Mouse (Mus musculus) intestine, postnatal 0 days (tissue): Measurements from ENCODE around the gene Mecr. TPM values are rescaled to one million over a fixed set of nuclear protein-coding genes. Genes with fewer than 3 reads are reported as not detected.
A peak's percentile ranks its signal among the peaks of the same experiment; 100 is the strongest.
"Not testable (repeated sequence)": the region's sequence is repeated elsewhere in the genome, so short reads cannot be mapped to it uniquely, and the experiment has no call there.

ENCODE experiments used
- ATAC-seq: fragments of 200-750 bp; cut with Nextera tagmentation; 2 replicates; pipeline ENCODE4 v1.8.0; 2017; ENCODE audit warnings: mild to moderate bottlenecking, moderate TSS enrichment, moderate library complexity
- H3K27ac ChIP-seq: fragments of 300-500 bp; sonication (generic); 2 replicates; pipeline ENCODE4 v1.5.1; 2014; ENCODE audit warnings: mild to moderate bottlenecking, low read depth, low read length, moderate library complexity
- H3K27me3 ChIP-seq: fragments of 300-500 bp; sonication (generic); replicated peaks from 2 replicates; pipeline ENCODE4 v1.6.1; 2014; ENCODE audit warnings: low read length, mixed read lengths; ENCODE audit not compliant: control insufficient read depth, insufficient read depth
- H3K36me3 ChIP-seq: fragments of 300-500 bp; sonication (generic); 2 replicates; pipeline ENCODE4 v1.6.1; 2014; ENCODE audit warnings: mild to moderate bottlenecking, moderate library complexity; ENCODE audit not compliant: control insufficient read depth, insufficient read depth
- H3K4me1 ChIP-seq: fragments of 300-500 bp; sonication (generic); replicated peaks from 2 replicates; pipeline ENCODE4 v1.6.1; 2014; ENCODE audit warnings: antibody characterized with exemption, low read length, mixed read lengths; ENCODE audit not compliant: control insufficient read depth, insufficient read depth
- H3K4me2 ChIP-seq: fragments of 300-500 bp; sonication (generic); replicated peaks from 2 replicates; pipeline ENCODE4 v1.6.1; 2014; ENCODE audit warnings: low read depth, mild to moderate bottlenecking, moderate library complexity
- H3K4me3 ChIP-seq: fragments of 300-500 bp; sonication (generic); 2 replicates; pipeline ENCODE4 v1.5.1; 2014; ENCODE audit warnings: low read depth, low read length
- H3K9ac ChIP-seq: fragments of 300-500 bp; sonication (generic); 2 replicates; pipeline ENCODE4 v1.6.1; 2014; ENCODE audit warnings: mild to moderate bottlenecking, low read depth, low read length
- H3K9me3 ChIP-seq: fragments of 300-500 bp; sonication (generic); 2 replicates; pipeline ENCODE4 v1.6.1; 2016; ENCODE audit warnings: mixed run types; ENCODE audit not compliant: control insufficient read depth
- CTCF ChIP-seq: sonication (generic); IDR thresholded peaks from 2 replicates; pipeline ENCODE4 v1.5.1; 2016; ENCODE audit warnings: low read depth, mild to moderate bottlenecking, control low read depth, antibody characterized with exemption, moderate library complexity
- WGBS: fragments of 180-500 bp; shearing (Covaris S2); extraction: QIAGEN DNeasy Blood & Tissue Kit; methylation state at CpG from one replicate; pipeline ENCODE4 v1.1.7; 2014; 5-methylcytosine and 5-hydroxymethylcytosine counted together
- polyA plus RNA-seq: library from polyadenylated mRNA; unstranded; fragments of >200 nt; fragmentation: Nextera tagmentation; extraction: Ambion mirVana; gene quantifications from 2 replicates; pipeline ENCODE4 v1.2.1, GENCODE M21; 2015

Gene Mecr
- polyA plus RNA-seq: 27.3 and 27.6 TPM in 2 replicates

GRCm38 (mm10) chr4:131843290-131843743 lies at the start of gene Mecr:
Mecr (plus strand) TSS chr4:131843470.
- Histone ChIP-seq H3K36me3 (peaks cover 3% of the 10 kb centered on the region; the same call in 1 of the 2 replicates), H3K27me3 (no peaks in the 10 kb centered on the region), H3K4me1 (peaks cover 7% of the 10 kb centered on the region; the same call in 1 of the 2 replicates), H3K27ac (no peak within 1 kb of the TSS), H3K9me3 (no peaks in the 10 kb centered on the region), H3K4me3 (peak within 1 kb of the TSS; percentile 85), H3K9ac (peak within 1 kb of the TSS; percentile 70), H3K4me2 (peak within 1 kb of the TSS; percentile 93)
- peak; percentile 74 for ATAC-seq
- WGBS: under 1% methylated on average over 37 of the region's 37 CpGs
- TF ChIP-seq CTCF: no peak

- ATAC-seq: no peak
- Histone ChIP-seq H3K36me3 (no peaks in the 10 kb centered on the region), H3K4me1 (no peaks in the 10 kb centered on the region), H3K27ac (no peak overlapping the region), H3K4me2 (no peak overlapping the region), H3K4me3 (no peak overlapping the region), H3K9ac (no peak overlapping the region), H3K27me3 (no peaks in the 10 kb centered on the region), H3K9me3 (no peaks in the 10 kb centered on the region)
- TF ChIP-seq CTCF: no peak
- 79% methylated on average over 14 of the region's 14 CpGs for WGBS
Observed at GRCm38 (mm10) chr4:131796312-131797080, 46.8 kb upstream of the Mecr start.

- no peak overlapping the region for H3K27ac ChIP-seq
- H3K9me3 ChIP-seq: no peaks in the 10 kb centered on the region
- 86% methylated on average over 7 of the region's 7 CpGs for whole genome bisulfite sequencing
- no peak overlapping the region for H3K9ac ChIP-seq
- no peaks in the 10 kb centered on the region for H3K4me1 ChIP-seq
- no peak overlapping the region for H3K4me2 ChIP-seq
- H3K4me3 ChIP-seq: no peak overlapping the region
- TF ChIP-seq CTCF: no peak
- ATAC-seq: no peak
- no peaks in the 10 kb centered on the region for H3K27me3 ChIP-seq
- no peaks in the 10 kb centered on the region for H3K36me3 ChIP-seq
Observed at GRCm38 (mm10) chr4:131797483-131797882, 45.8 kb upstream of the Mecr start.

- WGBS: 72% methylated on average over 12 of the region's 12 CpGs
- no peak overlapping the region for H3K27ac ChIP-seq
- no peak overlapping the region for H3K9ac ChIP-seq
- no peak for ATAC-seq
- no peaks in the 10 kb centered on the region for H3K4me1 ChIP-seq
- H3K4me3 ChIP-seq: no peak overlapping the region
- no peak for TF ChIP-seq CTCF
- no peak overlapping the region for H3K4me2 ChIP-seq
- H3K36me3 ChIP-seq: no peaks in the 10 kb centered on the region
- H3K27me3 ChIP-seq: no peaks in the 10 kb centered on the region
- H3K9me3 ChIP-seq: no peaks in the 10 kb centered on the region
Observed at GRCm38 (mm10) chr4:131797920-131798319, 45.4 kb upstream of the Mecr start.

GRCm38 (mm10) chr4:131798968-131799367 lies 44.3 kb upstream of the Mecr start:
- Histone ChIP-seq H3K4me2 (no peak overlapping the region), H3K9ac (no peak overlapping the region), H3K4me3 (no peak overlapping the region), H3K27ac (no peak overlapping the region), H3K27me3 (no peaks in the 10 kb centered on the region), H3K9me3 (no peaks in the 10 kb centered on the region), H3K36me3 (no peaks in the 10 kb centered on the region), H3K4me1 (no peaks in the 10 kb centered on the region)
- 54% methylated on average over 4 of the region's 4 CpGs for WGBS
- ATAC-seq: no peak
- no peak for TF ChIP-seq CTCF

- no peaks in the 10 kb centered on the region for H3K27me3 ChIP-seq
- no peak for TF ChIP-seq CTCF
- H3K36me3 ChIP-seq: no peaks in the 10 kb centered on the region
- no peaks in the 10 kb centered on the region for H3K4me1 ChIP-seq
- no peak overlapping the region for H3K4me3 ChIP-seq
- H3K9me3 ChIP-seq: no peaks in the 10 kb centered on the region
- no peak overlapping the region for H3K27ac ChIP-seq
- 65% methylated on average over 9 of the region's 9 CpGs for WGBS
- H3K9ac ChIP-seq: no peak overlapping the region
- H3K4me2 ChIP-seq: no peak overlapping the region
- no peak for ATAC-seq
Observed at GRCm38 (mm10) chr4:131803846-131804245, 39.4 kb upstream of the Mecr start.

- H3K9ac ChIP-seq, H3K4me1 ChIP-seq, H3K27ac ChIP-seq, H3K4me2 ChIP-seq, H3K4me3 ChIP-seq, H3K36me3 ChIP-seq, H3K9me3 ChIP-seq, H3K27me3 ChIP-seq: not testable (repeated sequence)
- ATAC-seq: peak; percentile 16; the same call in 1 of the 2 replicates
- 93% methylated on average over 5 of the region's 6 CpGs for WGBS
Observed at GRCm38 (mm10) chr4:131804732-131805131, 38.5 kb upstream of the Mecr start.
